Mouse (Mus musculus) liver, adult (tissue): ENCODE measurements around the gene Pbrm1.
A peak's percentile ranks its signal among the peaks of the same experiment; 100 is the strongest.

Source experiments
- GATA4 ChIP-seq: IDR thresholded peaks from 2 replicates; pipeline ENCODE4 v1.6.1; 2014; ENCODE audit warnings: mild to moderate bottlenecking, low read length; ENCODE audit not compliant: insufficient replicate concordance

Pbrm1 gene

GRCm38 (mm10) chr14:31045817-31046216 lies 26.9 kb downstream of the Pbrm1 start:
- no peak for TF ChIP-seq GATA4

- no peak for TF ChIP-seq GATA4
Observed at GRCm38 (mm10) chr14:31062277-31062676, 43.3 kb downstream of the Pbrm1 start.

GRCm38 (mm10) chr14:31069086-31069733 lies 50.3 kb downstream of the Pbrm1 start:
- no peak for TF ChIP-seq GATA4

- no peak for TF ChIP-seq GATA4
Observed at GRCm38 (mm10) chr14:31078597-31079208, 59.8 kb downstream of the Pbrm1 start.

GRCm38 (mm10) chr14:31079313-31080028 lies 60.5 kb downstream of the Pbrm1 start:
- TF ChIP-seq GATA4 = no peak

- no peak for TF ChIP-seq GATA4
Observed at GRCm38 (mm10) chr14:31081147-31081546, 62.2 kb downstream of the Pbrm1 start.

- TF ChIP-seq GATA4 = no peak
Observed at GRCm38 (mm10) chr14:31087433-31087832, 68.5 kb downstream of the Pbrm1 start.

- no peak for TF ChIP-seq GATA4
Observed at GRCm38 (mm10) chr14:31088515-31088914, 69.6 kb downstream of the Pbrm1 start.

- TF ChIP-seq GATA4 = no peak
Observed at GRCm38 (mm10) chr14:31089918-31090317, 71.0 kb downstream of the Pbrm1 start.

- TF ChIP-seq GATA4 = no peak
Observed at GRCm38 (mm10) chr14:31105156-31105555, 86.2 kb downstream of the Pbrm1 start.

GRCm38 (mm10) chr14:31110613-31111012 lies 91.7 kb downstream of the Pbrm1 start:
- peak; percentile 24; the same call in 1 of the 2 replicates for TF ChIP-seq GATA4

- no peak for TF ChIP-seq GATA4
Observed at GRCm38 (mm10) chr14:31112187-31112586, 93.2 kb downstream of the Pbrm1 start.

GRCm38 (mm10) chr14:31114011-31114410 lies 95.1 kb downstream of the Pbrm1 start:
- no peak for TF ChIP-seq GATA4

GRCm38 (mm10) chr14:31115522-31115921 lies 96.6 kb downstream of the Pbrm1 start:
- TF ChIP-seq GATA4 = peak; percentile 61; the same call in 1 of the 2 replicates

- TF ChIP-seq GATA4 = no peak
Observed at GRCm38 (mm10) chr14:31125106-31126075, 106.5 kb downstream of the Pbrm1 start.
